Mouse (Mus musculus): ENCODE results near the gene Slc25a25. TPM values are rescaled to one million over a fixed set of nuclear protein-coding genes. Genes with fewer than 3 reads are reported as not detected.

The Slc25a25 gene
- polyA plus RNA-seq, 1 experiment from 2014 or later = 55.0 TPM

DNA sequence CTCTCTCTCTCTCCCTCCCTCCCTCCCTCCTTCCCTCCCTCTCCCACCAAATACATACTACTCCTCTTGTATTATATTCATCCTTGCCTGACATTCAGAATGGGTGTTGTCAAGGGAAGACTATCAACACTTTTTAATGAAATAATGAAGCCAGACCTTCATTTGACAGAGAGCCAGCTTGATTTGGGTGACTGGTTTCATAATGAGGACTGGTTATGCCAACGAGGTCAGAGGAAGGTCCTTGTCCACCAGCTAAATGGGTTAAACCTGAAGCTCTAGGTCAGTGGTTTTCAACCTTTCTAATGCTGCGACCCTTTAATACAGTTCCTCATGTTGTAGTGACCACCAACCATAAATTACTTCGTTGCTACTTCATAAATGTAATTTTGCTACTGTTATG lies 12.5 kb downstream of the Slc25a25 start:
- Histone ChIP-seq H3K9me3 (ENCODE audit: control insufficient read depth, low read length) (no peaks in the 10 kb centered on the region), H3K27me3 (replicated peaks; ENCODE audit: control insufficient read depth, insufficient read depth, low read length) (no peaks in the 10 kb centered on the region), H3K4me1 (ENCODE audit: control insufficient read depth, insufficient read depth, low read depth, low read length) (peaks cover 12% of the 10 kb centered on the region), H3K4me2 (ENCODE audit: low read length) (no peak overlapping the region), H3K27ac (ENCODE audit: low read depth, low read length) (no peak overlapping the region), H3K36me3 (ENCODE audit: control insufficient read depth, insufficient read depth, low read length) (no peaks in the 10 kb centered on the region), H3K4me3 (ENCODE audit: low read length) (no peak overlapping the region), H3K9ac (ENCODE audit: low read depth, low read length) (no peak overlapping the region)
- no peak for ATAC-seq
- 77% methylated on average over 3 of the region's 3 CpGs for WGBS

DNA sequence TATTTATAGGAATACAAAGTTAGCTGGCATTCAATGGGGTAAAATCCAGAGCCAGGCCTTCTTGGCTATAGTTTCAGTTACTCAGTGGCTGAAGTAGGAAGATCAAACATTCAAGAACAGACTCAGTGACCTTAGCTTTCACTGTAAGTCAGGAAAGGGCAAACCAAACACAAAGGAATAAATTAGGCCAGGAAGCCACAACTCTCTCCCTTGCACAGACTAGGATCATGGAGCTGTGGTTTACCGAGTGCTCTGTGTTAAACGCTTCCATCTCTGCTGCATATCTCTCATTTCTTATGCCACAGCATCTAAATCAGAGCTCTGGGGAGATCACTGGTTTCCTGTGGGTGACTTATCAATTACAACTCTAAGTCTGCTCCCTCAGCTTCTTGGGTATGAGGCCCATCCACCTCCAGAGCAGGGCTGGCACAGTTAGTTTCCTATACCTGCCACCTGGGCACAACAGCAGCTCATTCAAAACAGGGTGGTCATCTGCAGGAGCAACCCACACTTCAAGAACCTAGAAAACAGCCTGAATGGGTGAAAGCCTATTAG lies 13.6 kb downstream of the Slc25a25 start:
- Histone ChIP-seq H3K36me3 (ENCODE audit: control insufficient read depth, insufficient read depth, low read length) (no peaks in the 10 kb centered on the region), H3K4me3 (ENCODE audit: low read length) (no peak overlapping the region), H3K27me3 (replicated peaks; ENCODE audit: control insufficient read depth, insufficient read depth, low read length) (no peaks in the 10 kb centered on the region), H3K4me2 (ENCODE audit: low read length) (no peak overlapping the region), H3K4me1 (ENCODE audit: control insufficient read depth, insufficient read depth, low read depth, low read length) (peaks cover 12% of the 10 kb centered on the region), H3K27ac (ENCODE audit: low read depth, low read length) (peak overlapping the region; percentile 63), H3K9me3 (ENCODE audit: control insufficient read depth, low read length) (no peaks in the 10 kb centered on the region), H3K9ac (ENCODE audit: low read depth, low read length) (no peak overlapping the region)
- 51% methylated on average over 2 of the region's 2 CpGs for WGBS
- ATAC-seq = no peak

DNA sequence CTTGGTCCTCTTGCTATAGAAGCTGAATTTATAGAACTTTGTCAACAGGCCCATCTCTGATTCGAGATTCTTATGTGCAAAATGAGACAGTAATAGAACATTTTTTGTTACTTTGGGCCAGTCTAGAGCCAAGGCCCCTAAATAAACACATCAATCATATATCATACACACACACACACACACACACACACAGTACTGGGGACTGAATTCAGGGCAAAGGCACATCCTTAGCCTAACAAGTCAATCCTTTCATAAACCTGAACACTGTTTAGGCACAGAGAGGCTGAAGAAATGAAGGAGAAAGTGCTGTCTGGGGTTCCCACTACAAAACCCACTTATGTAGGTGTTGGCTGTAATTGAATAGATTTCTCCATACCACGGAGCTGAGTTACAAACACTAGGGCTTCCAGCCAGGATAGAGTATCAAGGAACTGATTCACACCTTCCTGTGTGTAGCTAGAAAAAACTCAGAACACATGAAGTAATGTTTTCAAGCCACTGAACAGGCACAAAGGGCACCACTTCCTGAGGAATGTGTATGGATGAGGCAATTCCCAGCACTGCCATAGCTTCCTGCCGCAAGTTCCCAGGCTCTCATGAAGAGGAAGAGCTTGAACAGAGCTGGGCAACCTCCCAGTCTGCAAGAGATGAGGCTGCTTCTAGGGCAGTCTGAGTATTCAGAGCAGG lies 14.4 kb downstream of the Slc25a25 start:
- Histone ChIP-seq H3K9me3 (ENCODE audit: control insufficient read depth, low read length) (no peaks in the 10 kb centered on the region), H3K4me2 (ENCODE audit: low read length) (no peak overlapping the region), H3K4me1 (ENCODE audit: control insufficient read depth, insufficient read depth, low read depth, low read length) (peaks cover 13% of the 10 kb centered on the region), H3K27ac (ENCODE audit: low read depth, low read length) (peak overlapping the region; percentile 62), H3K27me3 (replicated peaks; ENCODE audit: control insufficient read depth, insufficient read depth, low read length) (no peaks in the 10 kb centered on the region), H3K4me3 (ENCODE audit: low read length) (no peak overlapping the region), H3K9ac (ENCODE audit: low read depth, low read length) (no peak overlapping the region), H3K36me3 (ENCODE audit: control insufficient read depth, insufficient read depth, low read length) (no peaks in the 10 kb centered on the region)
- 48% methylated on average over 3 of the region's 3 CpGs for WGBS
- peak; percentile 68 for ATAC-seq

GRCm38 (mm10) chr2:32430701-32431676 lies 20.3 kb downstream of the Slc25a25 start:
- Histone ChIP-seq H3K4me3 (ENCODE audit: low read length) (peak overlapping the region; percentile 64), H3K4me1 (ENCODE audit: control insufficient read depth, insufficient read depth, low read depth, low read length) (peaks cover 41% of the 10 kb centered on the region), H3K4me2 (ENCODE audit: low read length) (peak overlapping the region; percentile 93), H3K27me3 (replicated peaks; ENCODE audit: control insufficient read depth, insufficient read depth, low read length) (no peaks in the 10 kb centered on the region), H3K9ac (ENCODE audit: low read depth, low read length) (peak overlapping the region; percentile 74), H3K36me3 (ENCODE audit: control insufficient read depth, insufficient read depth, low read length) (no peaks in the 10 kb centered on the region), H3K9me3 (ENCODE audit: control insufficient read depth, low read length) (no peaks in the 10 kb centered on the region), H3K27ac (ENCODE audit: low read depth, low read length) (peak overlapping the region; percentile 94)
- 5% methylated on average over 18 of the region's 18 CpGs for WGBS
- peak; percentile 97 for ATAC-seq

GRCm38 (mm10) chr2:32429215-32429891 lies 21.9 kb downstream of the Slc25a25 start:
- H3K4me2 ChIP-seq (ENCODE audit: low read length) = peak overlapping the region; percentile 93
- no peaks in the 10 kb centered on the region for H3K27me3 ChIP-seq (replicated peaks; ENCODE audit: control insufficient read depth, insufficient read depth, low read length)
- peak overlapping the region; percentile 78 for H3K27ac ChIP-seq (ENCODE audit: low read depth, low read length)
- ATAC-seq = no peak
- H3K9me3 ChIP-seq (ENCODE audit: control insufficient read depth, low read length) = no peaks in the 10 kb centered on the region
- no peaks in the 10 kb centered on the region for H3K36me3 ChIP-seq (ENCODE audit: control insufficient read depth, insufficient read depth, low read length)
- 61% methylated on average over 4 of the region's 4 CpGs for WGBS
- peak overlapping the region; percentile 63 for H3K9ac ChIP-seq (ENCODE audit: low read depth, low read length)
- H3K4me1 ChIP-seq (ENCODE audit: control insufficient read depth, insufficient read depth, low read depth, low read length) = peaks cover 47% of the 10 kb centered on the region
- H3K4me3 ChIP-seq (ENCODE audit: low read length) = peak overlapping the region; percentile 64

GRCm38 (mm10) chr2:32428262-32428722 lies 23.0 kb downstream of the Slc25a25 start:
- WGBS = 39% methylated on average over 8 of the region's 8 CpGs
- H3K4me1 ChIP-seq (ENCODE audit: control insufficient read depth, insufficient read depth, low read depth, low read length) = peaks cover 57% of the 10 kb centered on the region
- H3K36me3 ChIP-seq (ENCODE audit: control insufficient read depth, insufficient read depth, low read length) = no peaks in the 10 kb centered on the region
- no peaks in the 10 kb centered on the region for H3K27me3 ChIP-seq (replicated peaks; ENCODE audit: control insufficient read depth, insufficient read depth, low read length)
- H3K27ac ChIP-seq (ENCODE audit: low read depth, low read length) = peak overlapping the region; percentile 78
- peak overlapping the region; percentile 93 for H3K4me2 ChIP-seq (ENCODE audit: low read length)
- H3K9me3 ChIP-seq (ENCODE audit: control insufficient read depth, low read length) = no peaks in the 10 kb centered on the region
- peak overlapping the region; percentile 64 for H3K4me3 ChIP-seq (ENCODE audit: low read length)
- ATAC-seq = peak; percentile 64
- peak overlapping the region; percentile 63 for H3K9ac ChIP-seq (ENCODE audit: low read depth, low read length)

DNA sequence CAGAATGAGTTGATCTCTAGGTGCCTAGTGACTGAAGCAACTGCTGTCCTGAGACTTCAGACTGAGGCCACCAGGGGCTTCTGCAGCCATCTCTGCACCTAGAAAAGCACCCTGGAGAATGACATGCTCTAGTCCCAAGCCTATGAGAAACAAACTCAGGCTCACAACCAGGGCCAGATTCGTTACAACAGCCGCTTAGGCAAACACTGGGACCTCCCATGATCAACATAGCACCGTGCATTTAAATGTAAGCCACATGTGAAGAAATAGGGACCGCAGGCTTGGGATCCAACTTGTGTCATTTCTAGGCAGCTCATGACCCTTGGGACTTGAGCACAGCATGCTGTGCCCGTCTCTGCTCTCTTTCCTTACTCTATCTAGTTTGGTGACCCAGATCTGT lies 23.5 kb downstream of the Slc25a25 start:
- H3K9me3 ChIP-seq (ENCODE audit: control insufficient read depth, low read length) = no peaks in the 10 kb centered on the region
- H3K4me2 ChIP-seq (ENCODE audit: low read length) = peak overlapping the region; percentile 93
- peaks cover 63% of the 10 kb centered on the region for H3K4me1 ChIP-seq (ENCODE audit: control insufficient read depth, insufficient read depth, low read depth, low read length)
- H3K9ac ChIP-seq (ENCODE audit: low read depth, low read length) = peak overlapping the region; percentile 28; the same call in 1 of the 2 replicates
- peak overlapping the region; percentile 64 for H3K4me3 ChIP-seq (ENCODE audit: low read length)
- H3K36me3 ChIP-seq (ENCODE audit: control insufficient read depth, insufficient read depth, low read length) = no peaks in the 10 kb centered on the region
- H3K27ac ChIP-seq (ENCODE audit: low read depth, low read length) = peak overlapping the region; percentile 64
- H3K27me3 ChIP-seq (replicated peaks; ENCODE audit: control insufficient read depth, insufficient read depth, low read length) = no peaks in the 10 kb centered on the region
- 83% methylated on average over 5 of the region's 5 CpGs for WGBS
- ATAC-seq = no peak

DNA sequence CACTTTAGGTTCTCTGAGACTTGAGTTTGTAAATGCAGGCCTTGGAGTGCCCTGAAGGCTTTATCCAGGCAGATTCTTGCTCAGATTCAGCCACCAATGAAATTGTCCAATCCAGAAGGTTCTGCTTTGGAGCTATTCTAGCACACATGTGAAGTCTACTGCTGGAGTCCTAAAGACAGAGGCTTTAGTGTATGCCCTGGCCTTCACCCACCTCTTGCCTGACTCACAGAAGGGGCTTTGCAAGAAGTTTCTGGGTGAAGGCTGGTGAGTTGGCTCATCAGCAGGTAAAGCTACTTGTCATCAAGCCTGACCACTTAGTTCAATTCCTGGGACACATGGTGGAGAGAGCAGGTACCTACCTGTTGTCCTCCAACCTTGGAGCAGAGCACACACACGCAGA lies 25.1 kb downstream of the Slc25a25 start:
- 85% methylated on average over 1 of the region's 1 CpGs for WGBS
- Histone ChIP-seq H3K4me2 (ENCODE audit: low read length) (no peak overlapping the region), H3K27me3 (replicated peaks; ENCODE audit: control insufficient read depth, insufficient read depth, low read length) (no peaks in the 10 kb centered on the region), H3K36me3 (ENCODE audit: control insufficient read depth, insufficient read depth, low read length) (no peaks in the 10 kb centered on the region), H3K9ac (ENCODE audit: low read depth, low read length) (no peak overlapping the region), H3K9me3 (ENCODE audit: control insufficient read depth, low read length) (no peaks in the 10 kb centered on the region), H3K4me3 (ENCODE audit: low read length) (no peak overlapping the region), H3K4me1 (ENCODE audit: control insufficient read depth, insufficient read depth, low read depth, low read length) (peaks cover 57% of the 10 kb centered on the region), H3K27ac (ENCODE audit: low read depth, low read length) (no peak overlapping the region)
- ATAC-seq = no peak

Data from hindbrain, embryonic 16.5 days (tissue).